Mouse (Mus musculus) embryonic fibroblast, embryonic 13.5 days (primary cell): ENCODE results near the gene Col1a2.

ENCODE experiments used
- CTCF ChIP-seq: IDR thresholded peaks from 2 replicates; pipeline ENCODE4 v1.5.1; 2011; ENCODE audit warnings: mild to moderate bottlenecking, control low read depth, low read length, moderate library complexity, borderline replicate concordance; ENCODE audit not compliant: insufficient read depth
- POLR2A ChIP-seq: IDR thresholded peaks from 2 replicates; pipeline ENCODE4 v1.6.1; 2011; ENCODE audit warnings: low read depth, mild to moderate bottlenecking, control low read depth, low read length, moderate library complexity

- TF ChIP-seq CTCF (no peak), POLR2A (peak; percentile 18; the same call in 1 of the 2 replicates)
These were observed 4.8 kb downstream of the Col1a2 start for GRCm38 (mm10) chr6:4509395-4509794.
